Mouse (Mus musculus): Measurements from ENCODE around the gene Fndc3a. TPM values are rescaled to one million over a fixed set of nuclear protein-coding genes. Genes with fewer than 3 reads are reported as not detected.
A peak's percentile ranks its signal among the peaks of the same experiment; 100 is the strongest.

Fndc3a gene
- polyA plus RNA-seq, 2 experiments from 2014 or later, result 19.1 to 21.5 TPM

- ATAC-seq, result no peak
Measured at GRCm38 (mm10) chr14:72671911-72672310, 37.9 kb downstream of the Fndc3a start.

DNA sequence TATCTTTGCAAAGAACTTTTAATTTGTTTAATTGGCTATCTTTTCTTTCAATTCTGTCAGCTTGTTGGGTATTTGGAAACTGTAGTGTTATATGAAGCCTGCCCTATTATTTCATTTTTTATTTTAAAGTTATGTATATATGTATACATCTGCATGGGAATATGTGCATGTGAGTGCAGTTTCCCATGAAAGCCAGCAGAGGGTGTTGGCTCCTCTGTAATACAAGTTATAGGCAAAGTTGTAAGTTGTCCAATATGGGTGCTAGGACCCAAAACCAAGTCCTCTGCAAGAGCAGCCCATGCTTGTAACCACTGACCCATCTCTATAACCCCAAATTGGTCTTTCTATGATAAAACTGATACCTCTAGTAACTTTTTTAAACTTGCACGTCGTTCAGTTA lies 38.8 kb downstream of the Fndc3a start:
- ATAC-seq, result no peak

- ATAC-seq, result no peak
Measured at GRCm38 (mm10) chr14:72649268-72649667, 60.5 kb downstream of the Fndc3a start.

GRCm38 (mm10) chr14:72645512-72645911 lies 64.3 kb downstream of the Fndc3a start:
- ATAC-seq, result no peak

- ATAC-seq, result no peak
Measured at GRCm38 (mm10) chr14:72644620-72645019, 65.2 kb downstream of the Fndc3a start.

GRCm38 (mm10) chr14:72638507-72638906 lies 71.3 kb downstream of the Fndc3a start:
- no peak for ATAC-seq

DNA sequence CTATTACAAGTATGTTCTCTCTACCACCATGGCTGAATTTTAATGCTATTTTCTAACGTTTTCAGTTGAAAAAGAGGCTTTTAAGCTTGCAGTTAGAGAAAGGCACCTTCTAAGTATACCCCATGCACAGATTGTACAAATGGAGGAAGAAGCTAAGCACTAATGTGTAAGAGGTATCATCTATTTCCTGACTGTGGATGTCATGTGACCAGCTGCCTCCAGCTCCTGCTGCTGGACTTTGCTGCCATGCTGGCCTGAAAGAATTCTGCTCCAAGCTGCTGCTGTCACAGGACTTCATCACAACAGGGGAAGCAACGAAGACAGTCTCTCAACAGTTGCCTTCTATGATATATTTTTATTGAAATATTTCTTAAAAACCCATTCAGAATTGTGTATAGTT lies 76.2 kb downstream of the Fndc3a start:
- no peak for ATAC-seq

DNA sequence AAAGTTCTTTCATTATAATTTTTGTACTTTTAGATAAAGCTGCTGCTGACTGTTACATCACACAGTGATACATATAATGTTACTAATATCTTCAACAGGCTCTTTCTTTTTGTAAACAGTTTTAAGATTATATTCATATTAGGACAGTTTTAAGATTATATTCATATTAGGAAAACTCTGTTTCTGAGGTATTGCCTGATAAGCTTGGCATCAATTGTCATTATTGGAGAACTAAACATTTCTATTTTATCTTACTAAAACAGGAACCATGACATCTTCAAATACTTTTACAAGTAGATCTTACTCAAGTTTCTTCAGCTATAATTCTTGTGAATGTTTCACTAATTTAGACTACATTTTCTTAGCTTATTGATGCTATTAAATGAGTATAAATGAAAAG lies 84.4 kb downstream of the Fndc3a start:
- ATAC-seq, result no peak

DNA sequence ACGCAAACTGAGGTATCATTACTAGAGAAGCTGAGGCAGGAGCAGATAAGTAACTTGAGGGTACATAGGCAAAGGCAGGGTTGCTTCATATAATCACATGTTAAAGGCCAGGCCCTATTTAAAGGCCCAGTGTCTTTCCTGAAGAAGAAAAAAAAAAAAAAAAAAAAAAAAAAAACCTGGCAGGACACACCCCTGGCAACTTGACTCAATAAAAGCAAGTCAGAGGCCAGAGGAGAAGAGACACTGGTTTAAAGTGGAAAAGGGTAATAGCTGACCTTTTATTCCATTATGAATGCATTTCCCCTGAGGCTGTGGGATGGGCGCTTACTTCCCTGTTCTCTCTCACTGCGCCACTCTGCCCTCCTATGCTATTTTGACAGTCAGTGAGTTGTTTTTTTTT lies 105.7 kb downstream of the Fndc3a start:
- no peak for ATAC-seq

DNA sequence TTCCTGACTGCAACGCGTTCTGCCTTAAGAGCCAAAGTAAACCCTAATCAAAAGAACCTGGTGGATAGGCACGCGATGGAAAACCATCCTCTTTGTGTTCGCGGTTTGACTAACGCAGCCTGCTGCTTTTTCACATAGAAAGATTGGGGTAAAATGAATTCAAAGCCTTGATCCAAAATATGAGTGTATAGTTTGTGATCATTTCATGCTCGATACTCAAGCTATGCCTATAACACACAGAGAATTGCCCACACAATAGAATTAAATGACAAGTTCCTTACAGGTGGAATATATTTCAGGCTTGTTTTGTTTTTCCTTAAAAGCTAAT lies 106.6 kb downstream of the Fndc3a start:
- no peak for ATAC-seq

DNA sequence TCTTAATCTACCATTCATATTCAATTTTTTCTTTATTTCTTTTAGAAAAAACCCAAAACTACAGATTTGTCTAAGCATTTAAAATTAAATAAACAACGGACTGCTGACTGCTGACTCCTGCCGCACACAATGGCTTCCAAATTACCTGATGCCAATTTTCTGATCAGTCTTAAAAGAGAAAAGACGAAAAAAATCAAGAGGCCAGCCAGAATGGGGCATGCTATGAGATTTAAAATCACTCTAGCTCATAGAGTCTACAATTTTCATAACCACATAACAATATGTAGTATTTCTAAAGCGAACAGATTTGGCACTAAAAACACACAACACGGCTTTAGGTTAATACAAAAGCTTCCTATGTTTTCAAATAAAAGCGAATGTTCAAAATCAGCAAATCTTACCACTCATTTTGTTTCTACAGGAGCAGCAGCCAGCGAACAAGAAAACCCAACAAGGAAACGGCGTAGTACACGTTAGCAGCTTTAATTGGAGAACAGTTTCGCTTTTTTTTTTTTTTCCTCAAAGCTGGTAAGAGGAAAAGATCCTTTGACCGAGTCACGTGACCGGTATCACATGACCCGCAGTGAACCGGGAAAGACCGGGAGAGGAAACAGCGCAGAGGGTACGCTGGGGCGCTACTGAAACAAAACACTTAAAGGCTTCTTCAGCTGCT lies 107.1 kb downstream of the Fndc3a start:
- peak; percentile 85 for ATAC-seq

GRCm38 (mm10) chr14:72601381-72602305 lies 108.2 kb downstream of the Fndc3a start:
- ATAC-seq, result no peak

DNA sequence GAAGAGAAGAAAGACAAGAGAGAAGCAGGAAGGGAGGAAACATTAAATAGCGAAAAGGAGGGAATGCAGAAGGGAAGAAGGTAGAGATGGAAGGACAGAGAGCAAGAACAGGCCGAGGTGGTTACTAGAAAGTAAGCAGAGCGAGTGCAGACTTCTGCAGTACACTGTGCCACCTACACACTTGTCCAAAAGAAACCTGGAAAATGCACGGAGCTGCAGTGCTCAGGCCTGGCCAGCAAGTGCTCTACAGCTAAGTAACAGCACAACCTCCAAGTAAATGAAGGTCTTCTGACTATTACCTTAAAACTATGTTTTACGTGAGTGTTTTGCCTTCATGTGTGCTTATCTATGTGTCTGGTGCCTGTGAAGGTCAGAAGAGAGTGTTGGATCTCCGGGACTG lies 109.4 kb downstream of the Fndc3a start:
- ATAC-seq, result no peak

- no peak for ATAC-seq
Measured at GRCm38 (mm10) chr14:72598976-72599740, 110.6 kb downstream of the Fndc3a start.

- no peak for ATAC-seq
Measured at GRCm38 (mm10) chr14:72594191-72594590, 115.6 kb downstream of the Fndc3a start.

DNA sequence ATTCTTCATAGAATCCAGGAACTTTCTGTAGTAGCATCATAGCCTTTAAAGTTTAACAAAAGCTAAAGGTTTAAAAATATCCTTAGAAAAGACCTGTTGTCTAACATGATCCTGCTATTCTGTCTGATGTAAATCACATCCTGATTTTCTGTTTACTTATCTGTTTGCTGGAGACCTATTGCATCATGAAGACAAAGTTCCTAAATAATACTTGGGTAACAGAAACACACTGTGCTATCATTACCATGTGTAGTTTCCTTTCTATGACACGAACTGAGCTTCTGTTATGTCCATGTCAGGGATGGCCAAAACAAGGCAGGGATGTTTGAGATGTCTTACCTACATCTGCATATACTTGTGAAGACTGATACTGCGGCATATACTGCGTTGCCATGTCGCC lies 120.4 kb downstream of the Fndc3a start:
- ATAC-seq, result no peak

DNA sequence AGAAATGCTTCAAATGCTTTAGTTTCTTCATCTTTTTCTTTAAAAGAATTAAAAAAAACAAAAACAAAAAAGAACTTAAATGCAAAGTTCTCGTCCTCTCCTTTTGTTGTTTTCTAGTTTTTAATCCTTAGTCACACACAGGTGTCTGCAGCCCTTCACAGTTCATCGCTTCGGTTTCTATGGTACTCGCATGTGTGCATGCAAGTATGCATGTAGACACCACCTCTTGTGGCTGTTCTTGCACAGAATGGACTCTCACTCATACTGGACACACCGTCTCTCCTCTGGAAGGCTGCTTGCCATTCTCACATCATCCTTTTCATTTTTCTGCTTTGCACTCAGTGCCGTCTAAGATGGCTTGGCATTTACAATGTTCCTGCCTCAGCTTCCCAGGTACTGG lies 126.8 kb downstream of the Fndc3a start:
- ATAC-seq, result no peak

GRCm38 (mm10) chr14:72580991-72581390 lies 128.8 kb downstream of the Fndc3a start:
- ATAC-seq, result no peak

DNA sequence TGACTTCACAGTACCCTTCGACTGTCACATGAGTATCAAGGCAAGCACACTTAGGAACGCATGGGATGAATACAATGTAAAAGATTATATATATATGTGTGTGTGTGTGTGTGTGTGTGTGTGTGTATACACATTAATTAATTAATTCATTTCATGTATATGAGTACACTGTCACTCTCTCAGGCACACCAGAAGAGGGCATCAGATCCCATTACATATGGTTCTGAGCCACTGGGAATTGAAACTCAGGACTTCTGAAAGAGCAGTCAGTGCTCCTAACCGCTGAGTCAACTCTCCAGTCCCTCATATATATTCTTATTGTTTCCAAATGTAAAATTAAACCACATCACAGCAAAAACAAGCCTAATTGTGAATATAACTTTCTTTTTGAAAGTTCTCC lies 133.5 kb downstream of the Fndc3a start:
- no peak for ATAC-seq

DNA sequence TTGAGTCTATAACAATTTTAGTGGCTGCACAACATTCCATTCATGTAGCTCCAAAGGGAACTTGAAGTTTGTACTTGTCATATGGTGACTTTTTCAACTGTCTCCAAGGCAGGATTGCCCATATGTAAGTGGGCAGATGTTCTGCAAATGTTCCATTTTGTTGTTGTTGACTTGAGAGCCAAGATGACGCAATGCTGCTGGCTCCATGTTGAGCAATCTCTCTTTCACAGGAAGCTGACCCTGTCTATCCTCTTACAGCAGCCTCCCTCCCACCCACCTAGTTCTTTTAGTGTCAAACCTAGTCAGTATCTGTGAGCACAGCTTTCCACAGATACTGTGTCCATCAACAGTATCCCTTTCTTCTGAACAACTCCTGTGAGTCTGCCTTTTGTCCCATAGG lies 145.9 kb downstream of the Fndc3a start:
- ATAC-seq, result no peak

- no peak for ATAC-seq
Measured at GRCm38 (mm10) chr14:72558795-72559194, 151.0 kb downstream of the Fndc3a start.

- ATAC-seq, result no peak
Measured at GRCm38 (mm10) chr14:72555846-72556245, 154.0 kb downstream of the Fndc3a start.

DNA sequence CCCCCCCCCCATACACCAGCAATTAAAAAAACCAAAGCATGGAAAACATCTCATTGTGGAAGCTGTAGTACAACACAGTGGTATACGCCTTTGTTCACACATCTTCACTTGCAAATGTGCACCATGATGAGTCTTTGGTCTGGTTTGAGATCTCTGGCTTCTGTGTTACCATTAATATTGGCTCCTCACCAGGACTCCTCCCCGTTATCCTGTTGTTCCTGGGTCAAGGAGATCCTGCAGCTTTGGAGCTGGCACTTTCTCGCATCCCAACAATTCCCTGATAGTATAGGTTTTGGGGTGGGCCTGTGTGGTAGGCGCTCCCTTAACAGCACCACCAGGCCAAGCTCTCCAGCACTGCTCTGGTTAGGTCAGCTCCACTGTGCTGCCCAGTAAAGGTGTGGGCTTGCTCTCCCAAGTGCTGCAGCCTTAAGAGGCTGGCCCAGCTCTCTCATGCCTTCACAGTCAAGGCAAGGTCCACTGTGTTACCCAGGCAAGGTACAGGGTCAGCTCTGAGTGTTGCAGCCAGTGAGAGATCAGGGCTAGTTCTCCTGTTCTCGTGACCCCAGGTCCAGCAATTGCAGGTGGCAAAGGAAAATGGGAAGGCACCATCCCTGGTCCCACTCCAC lies 173.3 kb downstream of the Fndc3a start:
- ATAC-seq, result no peak
